Mouse (Mus musculus): ENCODE measurements around the gene Gnb1l. TPM values are rescaled to one million over a fixed set of nuclear protein-coding genes. Genes with fewer than 3 reads are reported as not detected.
A peak's percentile ranks its signal among the peaks of the same experiment; 100 is the strongest.

Gnb1l gene
- total and polyA plus RNA-seq, 3 experiments, result 4.4 to 15.5 (median 7.8) TPM

DNA sequence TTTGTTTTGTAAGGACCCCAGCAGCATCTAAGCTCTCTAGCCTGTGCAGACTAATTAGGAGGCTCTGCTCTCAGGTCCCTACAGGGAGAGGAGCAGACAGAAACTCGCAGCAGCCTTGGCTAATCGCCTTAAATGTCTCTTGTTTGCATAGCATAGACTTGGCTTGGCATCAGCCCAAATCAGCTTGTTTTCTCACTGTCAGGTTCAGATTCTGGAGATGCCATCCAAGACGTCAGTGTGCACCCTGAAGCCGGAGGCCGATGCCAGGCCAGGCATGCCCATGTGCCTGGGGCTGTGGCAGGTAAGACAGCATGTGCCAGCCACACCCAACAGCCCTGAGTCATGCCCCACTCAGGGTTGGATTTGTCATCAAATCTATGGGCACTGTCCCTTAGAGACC, 49.4 kb downstream of the Gnb1l start:
- DNase-seq, result no peak

DNA sequence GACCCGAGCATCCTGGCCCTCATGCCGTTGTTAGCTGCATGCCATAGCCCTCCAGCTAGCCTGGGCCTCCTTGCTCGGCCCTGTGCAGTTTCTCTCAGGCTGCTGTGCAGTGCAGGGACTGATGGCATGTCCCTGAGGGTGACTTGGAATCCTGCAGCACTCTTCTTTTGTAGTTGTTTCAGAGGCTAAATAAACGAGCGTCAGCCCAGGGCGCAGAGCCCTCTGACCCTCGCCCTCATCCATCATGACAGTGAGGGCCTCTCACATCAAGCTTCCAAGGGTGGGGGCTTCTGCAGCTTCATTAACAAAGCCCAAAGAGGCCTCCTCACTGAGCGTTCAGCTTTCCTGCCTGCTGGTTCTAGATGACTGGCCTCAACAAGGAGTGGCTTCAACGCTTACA, 53.1 kb downstream of the Gnb1l start:
- no peak for DNase-seq

DNA sequence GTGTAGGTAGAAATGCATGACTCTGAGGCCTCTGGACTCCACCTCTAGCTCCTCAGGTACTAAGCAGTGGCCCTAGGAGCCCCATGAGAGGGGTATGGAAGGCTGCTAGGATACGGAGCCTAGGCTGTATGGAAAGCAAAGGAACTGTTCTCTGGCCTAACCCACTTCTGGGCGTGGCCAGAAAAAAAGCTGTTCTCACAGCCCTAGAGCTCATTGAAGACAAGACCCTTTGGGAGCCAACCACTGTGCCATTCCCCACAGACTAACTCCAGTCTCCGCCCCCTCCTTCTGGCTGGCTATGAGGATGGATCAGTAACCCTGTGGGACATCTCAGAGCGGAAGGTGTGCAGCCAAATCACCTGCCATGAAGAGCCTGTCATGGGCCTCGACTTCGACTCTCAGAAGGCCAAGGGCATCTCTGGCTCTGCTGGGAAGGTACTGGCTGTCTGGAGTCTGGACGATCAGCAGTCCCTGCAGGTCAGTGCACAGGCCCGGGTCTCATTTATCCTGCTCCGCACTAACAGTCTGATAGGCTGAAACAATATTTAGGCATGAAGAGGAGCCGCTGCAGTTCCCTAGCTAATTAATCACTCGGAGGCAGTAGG, 53.7 kb downstream of the Gnb1l start:
- no peak for DNase-seq

DNA sequence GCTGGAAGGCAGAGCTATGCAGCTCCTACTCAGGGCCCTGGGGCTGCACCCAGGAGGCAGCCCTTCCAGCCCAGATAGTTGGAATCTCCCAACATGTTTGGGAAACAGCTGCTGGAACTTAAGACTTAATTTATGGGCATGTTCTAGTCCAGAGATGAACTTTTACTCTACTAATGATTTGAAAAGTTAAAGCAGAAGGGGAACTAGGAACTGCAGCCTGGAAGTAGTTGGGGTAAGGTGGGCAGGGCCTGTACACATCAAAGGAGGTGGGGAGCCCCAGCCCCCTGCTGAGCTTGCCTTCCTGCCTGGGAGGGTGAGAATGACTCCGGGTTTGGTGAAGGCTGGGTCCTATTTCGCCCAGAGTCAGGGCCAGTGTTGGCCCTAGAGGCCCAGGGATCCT, 56.2 kb downstream of the Gnb1l start:
- no peak for DNase-seq

DNA sequence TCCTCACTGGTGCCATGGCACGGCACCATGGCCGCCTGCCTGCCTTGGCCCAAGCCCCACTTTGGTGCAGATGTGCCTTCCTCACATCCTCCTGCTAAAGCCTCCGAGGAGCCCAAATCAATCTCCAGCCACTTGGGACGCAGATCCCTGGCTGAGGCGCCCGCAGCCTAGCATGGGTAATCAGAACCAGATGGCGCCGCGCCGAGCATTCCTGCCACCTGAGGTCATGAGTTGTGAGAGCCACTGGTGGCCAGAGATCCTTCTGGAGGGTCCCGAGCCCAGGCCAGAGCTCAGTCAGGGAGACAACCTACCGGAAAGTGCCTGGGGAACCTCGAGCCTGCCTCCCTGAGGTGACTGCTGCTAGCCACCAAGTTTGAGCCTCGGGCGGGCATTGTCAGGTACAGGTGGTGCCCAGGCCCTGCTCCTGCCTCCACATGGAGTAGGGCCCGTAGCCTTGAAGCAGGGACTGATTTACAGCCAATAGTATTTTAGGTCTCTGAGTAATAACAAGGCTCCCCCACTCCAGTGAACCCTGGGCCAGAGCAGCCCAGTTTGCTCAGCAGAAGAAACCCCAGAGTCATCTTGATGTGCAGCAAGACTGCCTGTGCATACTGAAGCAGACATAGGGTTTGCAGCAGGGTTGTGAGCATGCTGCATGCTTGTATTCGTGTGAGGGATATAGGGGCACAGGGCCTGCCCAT, 56.9 kb downstream of the Gnb1l start:
- no peak for DNase-seq

DNA sequence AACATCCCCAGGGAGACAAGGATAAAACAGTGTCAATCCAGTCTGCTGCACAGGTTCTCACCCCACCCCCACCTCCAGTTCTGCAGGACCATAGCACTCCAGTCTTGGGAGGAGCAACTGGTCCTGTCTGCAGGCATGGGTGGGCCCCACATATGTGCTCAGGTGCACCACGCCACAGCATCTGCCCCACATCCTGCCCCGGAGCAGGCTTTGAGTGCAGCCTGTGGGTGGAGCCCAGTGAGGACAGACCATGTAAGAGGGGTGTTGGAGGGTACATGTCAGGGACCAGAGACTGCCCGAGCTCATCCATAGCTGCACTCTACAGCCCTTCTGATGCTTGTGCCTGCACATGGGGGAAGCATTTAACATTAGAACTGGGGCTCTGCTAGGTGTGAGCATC, 57.9 kb downstream of the Gnb1l start:
- DNase-seq, result no peak

DNA sequence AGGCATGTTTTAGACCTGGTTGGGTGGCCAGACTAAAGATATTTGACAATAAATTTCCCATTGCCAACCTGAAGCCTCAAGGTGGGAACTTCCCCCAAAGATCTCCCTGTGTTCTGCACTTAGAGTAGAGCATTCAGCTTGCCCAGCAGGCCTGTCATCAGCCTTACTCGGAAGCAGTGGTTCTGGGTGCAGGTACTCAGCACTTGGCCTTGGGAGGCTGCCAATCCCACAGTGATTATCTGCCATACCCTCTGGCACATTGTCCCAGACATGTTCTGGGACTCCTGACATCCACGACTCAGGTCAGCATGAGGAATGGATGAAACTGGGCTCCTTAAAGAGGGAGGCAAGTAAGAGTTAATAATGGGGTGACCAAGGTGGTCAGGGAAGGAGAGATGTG, 66.0 kb downstream of the Gnb1l start:
- no peak for DNase-seq

DNA sequence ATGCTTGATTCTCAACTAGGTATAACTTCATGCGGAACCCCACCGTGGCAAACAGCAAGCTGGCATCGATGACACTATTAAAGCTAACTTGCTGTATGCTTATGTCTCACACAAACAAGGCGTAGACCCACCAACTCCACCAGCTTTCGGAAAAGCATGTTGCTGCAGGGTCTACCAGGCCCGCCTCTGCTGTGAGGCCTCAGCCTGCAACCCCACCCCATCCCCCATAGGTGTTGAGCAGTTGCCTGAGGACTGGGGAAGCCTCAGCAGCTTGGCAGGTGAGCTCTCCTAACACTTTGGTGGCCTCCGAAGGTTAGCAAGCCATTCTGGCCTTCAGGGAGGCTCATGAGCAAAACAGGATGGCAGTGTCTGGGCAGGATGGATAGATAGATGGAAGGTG, 70.1 kb downstream of the Gnb1l start:
- DNase-seq, result no peak

DNA sequence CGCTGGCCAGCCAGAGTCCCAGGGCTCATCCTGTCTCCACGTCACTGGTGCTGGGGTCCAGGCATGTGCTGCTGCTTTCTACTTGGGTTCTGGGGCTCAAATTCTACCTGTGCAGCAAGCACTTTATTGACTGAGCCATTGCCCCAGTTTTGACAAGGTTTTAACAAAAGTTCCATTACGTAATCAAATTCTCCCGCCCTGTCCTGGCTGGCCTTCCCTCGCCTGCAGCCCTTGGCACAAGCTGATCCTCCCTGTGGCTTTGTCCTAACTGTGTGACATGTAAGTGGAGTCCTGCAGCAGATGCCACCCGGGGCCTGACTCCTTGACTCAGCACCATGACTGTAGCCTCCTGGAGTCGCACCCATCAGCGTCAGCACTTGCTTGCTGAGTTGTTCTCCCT, 75.7 kb downstream of the Gnb1l start:
- DNase-seq, result peak; percentile 70

DNA sequence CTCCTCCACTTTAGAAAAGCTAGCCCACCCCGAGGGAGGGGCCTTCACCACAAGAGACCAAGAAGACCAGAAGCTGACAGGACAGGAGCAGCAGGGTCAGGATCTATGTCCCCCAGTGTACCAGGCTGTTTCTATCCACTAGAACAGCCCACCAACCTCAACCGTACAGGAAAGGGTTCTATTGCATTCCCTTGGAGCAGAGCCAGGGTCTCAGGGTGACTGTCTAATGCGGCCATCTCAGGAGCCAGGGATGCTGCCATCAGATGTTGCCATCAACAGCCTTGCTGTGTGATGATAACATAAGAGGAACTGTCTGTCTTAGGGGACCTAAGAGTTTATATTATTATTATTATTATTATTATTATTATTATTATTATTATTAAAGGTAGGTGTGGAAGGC, 78.6 kb downstream of the Gnb1l start:
- no peak for DNase-seq

DNA sequence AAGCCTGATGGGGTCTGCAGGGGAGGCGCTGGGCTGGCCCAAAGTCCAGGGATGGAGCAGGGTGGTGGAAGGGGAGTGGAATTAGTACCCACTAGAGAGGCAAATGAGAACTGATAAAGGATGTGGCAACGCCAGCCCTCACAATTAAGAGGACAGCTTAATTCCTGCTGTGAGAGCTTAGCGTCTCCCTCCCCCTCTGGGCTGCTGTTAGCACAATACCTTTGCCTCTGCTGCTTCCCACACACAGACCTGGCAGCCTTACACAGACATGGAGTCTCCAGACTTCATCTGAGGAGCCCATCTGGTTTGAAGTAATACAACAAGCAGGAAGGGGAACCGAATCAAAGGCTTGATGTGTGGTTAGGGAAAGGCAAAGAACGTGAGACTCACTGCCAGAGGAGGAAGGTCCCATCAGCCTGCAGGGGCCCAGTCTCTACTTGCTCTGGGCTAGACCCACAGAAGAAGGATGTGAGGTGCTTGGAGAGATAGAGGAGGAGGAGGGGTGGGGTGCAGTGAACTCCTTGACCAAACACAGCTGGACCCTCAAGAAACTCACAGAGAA, 79.2 kb downstream of the Gnb1l start:
- no peak for DNase-seq

DNA sequence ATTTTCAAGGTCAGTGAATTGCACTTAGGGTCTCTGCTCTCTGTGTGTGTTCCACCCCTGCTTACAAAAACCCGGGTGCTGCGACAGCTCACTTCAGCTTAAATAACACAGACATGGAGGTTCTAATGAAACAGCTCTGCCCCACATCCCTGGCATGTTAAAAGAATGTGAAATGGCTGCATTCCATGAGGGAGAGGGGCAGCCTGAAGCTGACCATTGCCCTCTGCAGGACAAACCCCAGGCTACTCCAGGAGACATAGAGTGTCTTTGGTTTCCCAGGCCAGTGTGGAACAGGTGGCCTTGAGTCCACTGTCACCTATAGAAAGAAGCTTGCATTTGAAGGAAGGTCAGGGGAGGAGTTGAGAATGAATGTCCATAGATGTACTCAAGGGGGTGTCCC, 81.9 kb downstream of the Gnb1l start:
- no peak for DNase-seq

DNA sequence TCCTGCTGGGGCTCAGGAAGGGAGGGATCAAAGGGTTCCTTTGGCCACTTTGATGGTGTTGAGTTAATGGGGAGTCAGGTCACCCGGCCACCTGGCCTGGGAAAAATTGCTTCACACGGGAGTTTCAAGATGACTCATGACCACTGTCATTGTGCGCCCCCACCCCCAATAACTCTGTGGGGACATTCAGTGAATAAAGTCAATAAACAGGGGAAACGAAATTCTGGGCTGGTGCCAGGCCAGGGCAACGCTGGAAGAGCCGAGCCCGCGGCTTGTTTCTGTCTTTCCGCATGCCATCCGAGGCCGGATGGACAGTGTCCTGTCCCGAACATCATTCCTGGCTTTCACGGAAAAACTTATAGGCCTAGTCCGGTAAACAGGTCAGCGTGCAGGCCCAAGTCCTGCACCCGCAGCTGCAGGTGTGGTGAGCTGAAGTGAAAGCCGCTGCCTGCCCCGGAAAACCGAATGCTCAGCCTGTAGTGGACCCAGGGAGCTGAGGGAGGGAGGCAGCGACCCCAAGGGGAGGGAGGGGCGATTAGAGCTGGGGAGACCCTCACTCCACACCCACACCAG, 82.6 kb downstream of the Gnb1l start:
- DNase-seq, result no peak

DNA sequence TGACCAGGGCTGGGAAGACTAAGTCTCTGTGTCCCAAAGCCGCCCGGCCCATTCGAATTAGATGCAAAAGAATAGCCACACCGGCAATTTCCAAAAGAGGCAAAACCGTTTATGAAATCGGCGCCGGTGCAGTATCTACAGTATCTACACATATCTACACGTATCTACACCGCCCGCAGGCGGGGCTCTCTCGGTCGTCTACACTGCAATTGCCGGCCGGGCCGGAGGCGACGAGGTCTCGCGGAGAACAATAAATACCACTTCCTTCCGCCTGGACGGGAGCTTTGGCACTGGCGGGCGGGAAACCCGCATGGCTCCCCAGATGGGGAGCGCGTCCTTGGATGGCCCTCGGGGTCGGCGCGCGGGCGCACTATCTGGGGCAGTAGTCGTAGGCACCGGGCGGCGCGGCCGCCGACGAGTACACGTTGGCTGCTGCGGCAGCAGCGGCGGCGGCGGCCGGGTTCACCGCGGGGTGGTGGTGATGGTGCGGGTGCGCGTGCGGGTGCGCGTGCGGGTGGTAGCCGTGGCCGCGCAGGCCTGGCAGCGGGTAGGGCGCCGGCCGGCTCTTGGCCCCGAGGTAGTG, 83.2 kb downstream of the Gnb1l start:
- DNase-seq, result peak; percentile 29

DNA sequence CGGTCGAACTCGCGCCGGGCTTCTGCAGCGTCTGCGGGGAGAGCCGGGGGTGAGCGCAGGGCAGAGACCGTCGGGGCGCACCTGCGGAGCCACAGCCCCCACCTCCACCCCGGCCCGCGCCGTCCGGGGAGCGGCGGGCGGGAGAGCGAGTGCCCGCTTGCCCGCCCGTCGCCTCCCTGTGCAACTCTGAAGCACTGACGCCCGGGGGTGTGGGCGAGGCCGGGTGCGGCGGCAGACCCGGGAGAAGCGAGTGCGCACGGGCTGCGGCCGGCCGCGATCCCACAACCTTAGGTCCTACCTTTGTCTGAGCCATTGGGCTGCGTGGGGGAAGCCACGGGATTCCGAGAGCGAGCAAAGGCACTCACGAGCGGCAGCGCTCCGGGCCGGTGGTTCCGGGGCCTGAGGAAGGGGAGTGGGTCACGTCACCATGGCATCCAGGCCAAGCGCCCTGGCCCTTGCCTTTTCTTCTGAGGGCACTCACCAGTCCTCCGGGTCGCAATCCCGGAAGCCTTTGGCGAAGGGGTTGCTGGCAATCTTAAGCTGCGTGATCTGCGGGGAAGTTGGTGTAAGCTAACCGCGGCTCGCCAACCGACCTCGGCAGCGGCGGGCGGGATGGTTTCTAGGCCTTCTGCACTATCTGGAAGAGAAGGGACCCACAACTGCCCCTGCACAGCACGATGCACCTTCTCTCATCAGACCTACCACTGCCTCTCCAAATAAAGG, 84.1 kb downstream of the Gnb1l start:
- no peak for DNase-seq

DNA sequence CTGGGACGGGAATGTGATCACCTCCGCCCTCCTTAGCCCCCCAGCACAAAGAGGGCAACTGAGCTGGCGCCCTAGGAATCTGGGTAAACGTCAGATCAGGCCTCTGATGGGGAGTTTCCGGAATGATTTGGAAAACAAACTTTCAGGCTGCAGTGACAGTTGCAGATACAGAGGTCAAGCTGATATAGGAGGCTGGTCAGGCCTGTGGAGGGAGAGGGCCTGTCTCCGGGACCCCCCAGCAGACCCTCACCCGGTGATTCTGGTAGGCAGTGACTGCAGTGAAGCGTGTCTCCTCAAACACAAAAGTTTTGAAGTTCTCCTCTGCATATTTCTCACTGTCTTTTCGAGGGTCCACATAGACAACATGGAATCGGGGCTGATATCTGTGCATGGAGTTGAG, 84.7 kb downstream of the Gnb1l start:
- DNase-seq, result no peak

DNA sequence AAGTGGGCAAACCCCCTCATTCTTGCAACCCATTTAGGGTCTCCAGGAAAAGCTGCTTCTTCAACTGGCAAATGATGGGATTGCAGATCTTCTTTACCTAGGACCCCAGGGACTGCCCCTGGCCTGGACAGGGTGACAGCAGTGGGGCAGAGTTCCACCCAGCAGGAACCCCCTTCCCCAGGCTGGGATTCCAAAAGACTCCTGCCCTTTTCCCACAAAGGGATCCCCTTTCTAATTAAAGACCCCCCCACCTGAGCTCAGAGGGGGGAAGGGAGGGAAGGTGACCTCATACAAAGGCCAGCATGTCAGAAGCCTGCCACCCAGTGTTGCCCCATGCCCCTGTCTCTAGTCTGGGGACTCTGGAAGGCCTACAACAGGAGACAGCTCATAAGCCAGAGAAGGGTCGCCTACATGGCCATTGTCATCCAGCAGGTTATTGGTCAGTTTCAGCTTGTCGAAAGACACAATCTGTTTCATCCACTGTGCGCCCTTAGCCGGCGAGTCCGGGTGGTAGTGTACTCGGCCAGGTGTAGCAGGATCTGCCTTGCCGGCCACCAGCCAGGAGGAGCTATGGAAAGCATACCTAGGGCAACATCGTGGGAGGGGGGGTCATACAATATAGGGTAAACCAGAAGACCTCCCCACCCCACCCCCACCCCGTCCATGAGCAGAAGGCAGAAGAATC, 85.3 kb downstream of the Gnb1l start:
- no peak for DNase-seq

DNA sequence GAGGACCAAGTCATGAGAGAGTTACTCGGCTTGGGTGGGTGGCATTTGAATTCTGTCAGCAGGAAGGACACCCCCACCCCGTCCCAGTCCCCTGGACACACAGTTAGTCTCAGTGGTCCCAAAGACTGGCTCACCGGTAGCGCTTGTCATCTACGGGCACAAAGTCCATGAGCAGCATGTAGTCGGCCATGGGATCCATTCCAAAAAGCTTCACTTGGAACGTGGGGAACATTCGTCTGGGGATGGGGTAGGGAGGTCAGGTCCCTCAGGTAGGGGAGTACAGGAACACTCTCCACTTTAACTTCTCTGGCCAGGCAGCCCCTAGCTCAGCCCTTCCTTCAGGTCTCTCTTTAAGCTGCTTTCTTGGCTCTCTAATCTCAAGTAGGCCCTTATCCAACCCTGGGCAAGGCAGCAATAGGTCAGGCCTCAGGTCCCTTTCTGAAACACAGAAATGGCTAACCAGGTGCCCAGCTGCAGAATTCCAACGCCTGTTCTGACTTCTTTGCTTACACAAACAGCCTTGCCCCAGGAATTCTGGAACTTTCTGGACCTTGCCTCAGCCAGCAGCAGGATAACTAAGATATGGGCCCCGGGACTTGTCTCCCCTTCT, 86.5 kb downstream of the Gnb1l start:
- no peak for DNase-seq

DNA sequence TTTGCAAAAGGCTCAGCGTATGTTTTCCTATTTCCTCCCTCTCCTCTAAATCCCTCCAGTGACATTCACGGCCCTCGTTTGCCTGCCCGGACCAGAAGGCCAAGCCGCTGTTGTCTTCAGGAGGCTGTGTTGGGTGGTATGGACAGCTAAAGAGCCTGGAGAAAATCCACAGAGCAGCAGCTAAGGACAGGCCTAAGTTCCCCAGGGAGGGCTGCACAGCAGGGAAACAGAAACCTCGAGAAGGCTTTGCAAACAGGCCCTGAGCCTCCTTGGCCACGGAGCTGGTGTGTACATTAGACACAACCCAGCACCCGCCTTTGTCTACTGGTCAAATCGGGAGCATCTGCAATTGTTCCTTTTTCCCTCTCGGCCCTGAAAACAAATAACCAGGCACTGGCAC, 87.2 kb downstream of the Gnb1l start:
- DNase-seq, result no peak

DNA sequence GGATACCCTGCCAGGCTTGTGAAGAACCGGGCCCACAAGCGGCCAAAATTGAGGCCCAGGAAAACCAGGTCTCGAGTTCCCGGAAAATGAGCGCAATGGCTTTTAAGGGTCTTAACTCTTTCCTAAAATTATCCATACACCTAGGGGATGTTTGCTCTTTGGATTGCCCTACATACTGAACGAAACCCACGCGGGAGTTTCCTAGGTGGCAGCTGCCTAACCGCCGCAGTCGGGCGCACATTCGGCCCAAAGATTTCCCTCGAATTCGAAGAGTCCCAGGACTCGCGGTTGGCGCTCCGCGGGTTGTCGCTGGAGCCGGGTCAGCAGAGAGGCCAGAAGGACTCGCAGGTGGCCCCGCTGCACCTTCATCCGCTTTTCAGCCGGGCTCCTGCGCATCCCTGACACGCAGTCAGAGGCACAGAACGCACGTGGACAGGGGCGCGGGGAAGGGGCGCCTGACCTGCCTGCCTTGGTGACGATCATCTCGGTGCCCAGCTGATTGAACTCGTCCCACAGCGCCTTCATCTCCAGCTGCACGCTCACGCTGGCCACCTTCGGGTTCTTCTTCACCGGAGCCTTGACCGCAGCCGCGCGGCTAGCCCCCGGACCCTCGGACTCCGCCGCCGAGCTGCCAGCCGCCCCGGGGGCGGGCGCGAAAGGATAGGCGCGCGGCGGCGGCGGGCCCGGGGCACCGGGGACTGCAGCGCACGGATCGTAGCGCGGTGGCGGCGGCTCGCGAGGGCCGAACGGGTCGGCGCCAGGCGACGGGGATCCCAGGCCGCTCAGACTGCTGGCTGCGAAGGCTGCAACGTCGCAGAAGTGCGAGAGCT, 87.8 kb downstream of the Gnb1l start:
- DNase-seq, result no peak
